Mouse (Mus musculus): ENCODE results near the gene Ston1. TPM values are rescaled to one million over a fixed set of nuclear protein-coding genes. Genes with fewer than 3 reads are reported as not detected.

Ston1 gene
- 7.7 and 8.0 TPM in 2 replicates for polyA plus RNA-seq (2015; fragmentation: Nextera tagmentation; extraction: Ambion mirVana)

- no peaks in the 10 kb centered on the region for H3K27me3 ChIP-seq
- under 1% methylated on average over 39 of the region's 41 CpGs for WGBS
Measured at GRCm38 (mm10) chr17:88597222-88598055, at the start of gene Ston1. Gene Ston1 (plus strand): TSS chr17:88597684.

GRCm38 (mm10) chr17:88549411-88550191 is 47.9 kb upstream of the Ston1 start:
- Histone ChIP-seq H3K9ac (no peak overlapping the region), H3K4me1 (peaks cover 13% of the 10 kb centered on the region), H3K9me3 (replicated peaks) (no peaks in the 10 kb centered on the region), H3K27ac (no peak overlapping the region), H3K4me2 (no peak overlapping the region), H3K4me3 (replicated peaks) (no peak overlapping the region), H3K27me3 (no peaks in the 10 kb centered on the region), H3K36me3 (peaks cover 49% of the 10 kb centered on the region)
- 87% methylated on average over 24 of the region's 24 CpGs for WGBS
- no peak for ATAC-seq (replicated peaks; ENCODE audit: low FRiP score)

More at GRCm38 (mm10) chr17:88597222-88598055, at the start of gene Ston1:
- Histone ChIP-seq H3K27ac (peak within 1 kb of the TSS; percentile 93), H3K36me3 (no peaks in the 10 kb centered on the region), H3K4me3 (replicated peaks) (peak within 1 kb of the TSS; percentile 63), H3K9me3 (replicated peaks) (no peaks in the 10 kb centered on the region), H3K9ac (peak within 1 kb of the TSS; percentile 63), H3K4me1 (peaks cover 36% of the 10 kb centered on the region), H3K4me2 (peak within 1 kb of the TSS; percentile 86)
- peak; percentile 92 for ATAC-seq (replicated peaks; ENCODE audit: low FRiP score)

- Histone ChIP-seq H3K36me3 (peaks cover 49% of the 10 kb centered on the region), H3K9me3 (replicated peaks) (no peaks in the 10 kb centered on the region), H3K27ac (no peak overlapping the region), H3K9ac (no peak overlapping the region), H3K4me1 (peaks cover 11% of the 10 kb centered on the region), H3K4me2 (no peak overlapping the region), H3K27me3 (no peaks in the 10 kb centered on the region), H3K4me3 (replicated peaks) (no peak overlapping the region)
- WGBS: 78% methylated on average over 5 of the region's 5 CpGs
- ATAC-seq (replicated peaks; ENCODE audit: low FRiP score): no peak
Measured at GRCm38 (mm10) chr17:88550351-88550750, 47.1 kb upstream of the Ston1 start.

- Histone ChIP-seq H3K4me3 (replicated peaks) (no peak overlapping the region), H3K4me2 (no peak overlapping the region), H3K9ac (no peak overlapping the region), H3K27me3 (no peaks in the 10 kb centered on the region), H3K36me3 (peaks cover 49% of the 10 kb centered on the region), H3K4me1 (peaks cover 11% of the 10 kb centered on the region), H3K27ac (no peak overlapping the region), H3K9me3 (replicated peaks) (no peaks in the 10 kb centered on the region)
- no peak for ATAC-seq (replicated peaks; ENCODE audit: low FRiP score)
- 52% methylated on average over 10 of the region's 10 CpGs for WGBS
Measured at GRCm38 (mm10) chr17:88550981-88551940, 46.2 kb upstream of the Ston1 start.

- Histone ChIP-seq H3K9me3 (replicated peaks) (no peaks in the 10 kb centered on the region), H3K27me3 (no peaks in the 10 kb centered on the region), H3K4me2 (no peak overlapping the region), H3K27ac (no peak overlapping the region), H3K4me1 (peaks cover 11% of the 10 kb centered on the region), H3K4me3 (replicated peaks) (no peak overlapping the region), H3K9ac (no peak overlapping the region), H3K36me3 (peaks cover 50% of the 10 kb centered on the region)
- 0 out of 2 replicates have a peak, but pooled peaks have one; percentile 22 for ATAC-seq (replicated peaks; ENCODE audit: low FRiP score)
- 30% methylated on average over 6 of the region's 6 CpGs for WGBS
Measured at GRCm38 (mm10) chr17:88552556-88552955, 44.9 kb upstream of the Ston1 start.

GRCm38 (mm10) chr17:88553001-88553449 is 44.5 kb upstream of the Ston1 start:
- H3K27me3 ChIP-seq: no peaks in the 10 kb centered on the region
- ATAC-seq (replicated peaks; ENCODE audit: low FRiP score): peak; percentile 60; the same call in 1 of the 2 replicates
- WGBS: 39% methylated on average over 8 of the region's 8 CpGs
- H3K4me2 ChIP-seq: no peak overlapping the region
- peak overlapping the region; percentile 27; the same call in 1 of the 2 replicates for H3K27ac ChIP-seq
- no peak overlapping the region for H3K4me3 ChIP-seq (replicated peaks)
- peaks cover 11% of the 10 kb centered on the region for H3K4me1 ChIP-seq
- no peaks in the 10 kb centered on the region for H3K9me3 ChIP-seq (replicated peaks)
- peaks cover 46% of the 10 kb centered on the region for H3K36me3 ChIP-seq
- H3K9ac ChIP-seq: no peak overlapping the region

- Histone ChIP-seq H3K27me3 (no peaks in the 10 kb centered on the region), H3K4me3 (replicated peaks) (no peak overlapping the region), H3K4me2 (no peak overlapping the region), H3K4me1 (peaks cover 11% of the 10 kb centered on the region), H3K36me3 (peaks cover 43% of the 10 kb centered on the region), H3K9ac (no peak overlapping the region), H3K27ac (peak overlapping the region; percentile 27; the same call in 1 of the 2 replicates), H3K9me3 (replicated peaks) (no peaks in the 10 kb centered on the region)
- WGBS: 89% methylated on average over 11 of the region's 11 CpGs
- ATAC-seq (replicated peaks; ENCODE audit: low FRiP score): no peak
Measured at GRCm38 (mm10) chr17:88553473-88554087, 43.9 kb upstream of the Ston1 start.

- Histone ChIP-seq H3K9me3 (replicated peaks) (no peaks in the 10 kb centered on the region), H3K27me3 (no peaks in the 10 kb centered on the region), H3K4me1 (peaks cover 11% of the 10 kb centered on the region), H3K4me3 (replicated peaks) (no peak overlapping the region), H3K36me3 (peaks cover 35% of the 10 kb centered on the region), H3K4me2 (no peak overlapping the region), H3K9ac (no peak overlapping the region), H3K27ac (no peak overlapping the region)
- 84% methylated on average over 13 of the region's 13 CpGs for WGBS
- no peak for ATAC-seq (replicated peaks; ENCODE audit: low FRiP score)
Measured at GRCm38 (mm10) chr17:88556176-88556575, 41.3 kb upstream of the Ston1 start.

- Histone ChIP-seq H3K9ac (no peak overlapping the region), H3K9me3 (replicated peaks) (no peaks in the 10 kb centered on the region), H3K4me3 (replicated peaks) (no peak overlapping the region), H3K36me3 (peaks cover 39% of the 10 kb centered on the region), H3K4me1 (peaks cover 11% of the 10 kb centered on the region), H3K4me2 (no peak overlapping the region), H3K27me3 (no peaks in the 10 kb centered on the region), H3K27ac (no peak overlapping the region)
- ATAC-seq (replicated peaks; ENCODE audit: low FRiP score): no peak
- WGBS: 86% methylated on average over 4 of the region's 4 CpGs
Measured at GRCm38 (mm10) chr17:88556688-88557087, 40.8 kb upstream of the Ston1 start.

- H3K36me3 ChIP-seq: peaks cover 47% of the 10 kb centered on the region
- no peak overlapping the region for H3K4me2 ChIP-seq
- H3K4me3 ChIP-seq (replicated peaks): no peak overlapping the region
- H3K4me1 ChIP-seq: no peaks in the 10 kb centered on the region; the same call in 1 of the 2 replicates
- peak; percentile 80; the same call in 1 of the 2 replicates for ATAC-seq (replicated peaks; ENCODE audit: low FRiP score)
- no peaks in the 10 kb centered on the region for H3K27me3 ChIP-seq
- WGBS: 43% methylated on average over 13 of the region's 13 CpGs
- no peak overlapping the region for H3K27ac ChIP-seq
- no peaks in the 10 kb centered on the region for H3K9me3 ChIP-seq (replicated peaks)
- no peak overlapping the region for H3K9ac ChIP-seq
Measured at GRCm38 (mm10) chr17:88558168-88558842, 39.2 kb upstream of the Ston1 start.

Data from kidney, embryonic 15.5 days (tissue).